Mouse (Mus musculus): ENCODE measurements around the gene Vps37c. TPM values are rescaled to one million over a fixed set of nuclear protein-coding genes. Genes with fewer than 3 reads are reported as not detected.

Gene Vps37c
- polyA plus RNA-seq, 1 experiment from 2014 or later = 33.1 TPM

GRCm38 (mm10) chr19:10739916-10740315, 51.4 kb downstream of the Vps37c start:
- no peak for TF ChIP-seq CTCF (IDR thresholded peaks at IDR 0.05; ENCODE audit: low read depth)
- no peak overlapping the region for H3K4me3 ChIP-seq (ENCODE audit: low read depth, low read length)
- no peak for ATAC-seq (ENCODE audit: insufficient read depth)
- H3K27me3 ChIP-seq (ENCODE audit: insufficient read depth, low read length) = no peaks in the 10 kb centered on the region
- no peaks in the 10 kb centered on the region for H3K36me3 ChIP-seq (ENCODE audit: insufficient read depth)
- 89% methylated on average over 4 of the region's 4 CpGs for WGBS
- no peak for DNase-seq
- peaks cover 8% of the 10 kb centered on the region; the same call in 1 of the 2 replicates for H3K4me1 ChIP-seq (ENCODE audit: insufficient read depth)
- H3K9ac ChIP-seq = no peak overlapping the region
- no peak overlapping the region for H3K4me2 ChIP-seq
- H3K27ac ChIP-seq (ENCODE audit: low read depth) = no peak overlapping the region
- H3K9me3 ChIP-seq (ENCODE audit: low read depth, low read length) = no peaks in the 10 kb centered on the region

- 25% methylated on average over 11 of the region's 11 CpGs for WGBS
- H3K9ac ChIP-seq = no peak overlapping the region
- no peaks in the 10 kb centered on the region for H3K27me3 ChIP-seq (ENCODE audit: insufficient read depth, low read length)
- H3K4me2 ChIP-seq = no peak overlapping the region
- H3K9me3 ChIP-seq (ENCODE audit: low read depth, low read length) = no peaks in the 10 kb centered on the region
- H3K4me1 ChIP-seq (ENCODE audit: insufficient read depth) = peaks cover 8% of the 10 kb centered on the region; the same call in 1 of the 2 replicates
- DNase-seq = peak; percentile 24
- no peak overlapping the region for H3K4me3 ChIP-seq (ENCODE audit: low read depth, low read length)
- no peak overlapping the region for H3K27ac ChIP-seq (ENCODE audit: low read depth)
- no peaks in the 10 kb centered on the region for H3K36me3 ChIP-seq (ENCODE audit: insufficient read depth)
- peak; percentile 56; the same call in 1 of the 2 replicates for ATAC-seq (ENCODE audit: insufficient read depth)
- peak; percentile 13; the same call in 1 of the 2 replicates for TF ChIP-seq CTCF (IDR thresholded peaks at IDR 0.05; ENCODE audit: low read depth)
These were observed 52.3 kb downstream of the Vps37c start for GRCm38 (mm10) chr19:10740641-10741440.

- H3K4me1 ChIP-seq (ENCODE audit: insufficient read depth) = peaks cover 8% of the 10 kb centered on the region; the same call in 1 of the 2 replicates
- TF ChIP-seq CTCF (IDR thresholded peaks at IDR 0.05; ENCODE audit: low read depth) = no peak
- H3K4me2 ChIP-seq = no peak overlapping the region
- 68% methylated on average over 6 of the region's 6 CpGs for WGBS
- H3K27ac ChIP-seq (ENCODE audit: low read depth) = no peak overlapping the region
- H3K4me3 ChIP-seq (ENCODE audit: low read depth, low read length) = no peak overlapping the region
- no peak for ATAC-seq (ENCODE audit: insufficient read depth)
- no peak overlapping the region for H3K9ac ChIP-seq
- DNase-seq = no peak
- no peaks in the 10 kb centered on the region for H3K27me3 ChIP-seq (ENCODE audit: insufficient read depth, low read length)
- no peaks in the 10 kb centered on the region for H3K36me3 ChIP-seq (ENCODE audit: insufficient read depth)
- H3K9me3 ChIP-seq (ENCODE audit: low read depth, low read length) = no peaks in the 10 kb centered on the region
These were observed 53.6 kb downstream of the Vps37c start for GRCm38 (mm10) chr19:10742145-10742544.

- 57% methylated on average over 3 of the region's 3 CpGs for WGBS
- DNase-seq = no peak
These were observed 54.0 kb downstream of the Vps37c start for GRCm38 (mm10) chr19:10742565-10742964.

GRCm38 (mm10) chr19:10747182-10747581, 58.6 kb downstream of the Vps37c start:
- Histone ChIP-seq H3K27ac (ENCODE audit: low read depth) (no peak overlapping the region), H3K4me1 (ENCODE audit: insufficient read depth) (peaks cover 2% of the 10 kb centered on the region; the same call in 1 of the 2 replicates), H3K9ac (no peak overlapping the region), H3K4me2 (no peak overlapping the region), H3K4me3 (ENCODE audit: low read depth, low read length) (no peak overlapping the region), H3K9me3 (ENCODE audit: low read depth, low read length) (no peaks in the 10 kb centered on the region), H3K36me3 (ENCODE audit: insufficient read depth) (no peaks in the 10 kb centered on the region), H3K27me3 (ENCODE audit: insufficient read depth, low read length) (no peaks in the 10 kb centered on the region)
- DNase-seq = no peak
- no peak for TF ChIP-seq CTCF (IDR thresholded peaks at IDR 0.05; ENCODE audit: low read depth)
- ATAC-seq (ENCODE audit: insufficient read depth) = no peak
- 76% methylated on average over 7 of the region's 7 CpGs for WGBS

More at GRCm38 (mm10) chr19:10742565-10742964, 54.0 kb downstream of the Vps37c start:
- Histone ChIP-seq H3K4me1 (ENCODE audit: insufficient read depth) (peaks cover 8% of the 10 kb centered on the region; the same call in 1 of the 2 replicates), H3K4me3 (ENCODE audit: low read depth, low read length) (no peak overlapping the region), H3K36me3 (ENCODE audit: insufficient read depth) (no peaks in the 10 kb centered on the region), H3K4me2 (no peak overlapping the region), H3K9me3 (ENCODE audit: low read depth, low read length) (no peaks in the 10 kb centered on the region), H3K9ac (no peak overlapping the region), H3K27ac (ENCODE audit: low read depth) (no peak overlapping the region), H3K27me3 (ENCODE audit: insufficient read depth, low read length) (no peaks in the 10 kb centered on the region)
- ATAC-seq (ENCODE audit: insufficient read depth) = no peak
- no peak for TF ChIP-seq CTCF (IDR thresholded peaks at IDR 0.05; ENCODE audit: low read depth)

GRCm38 (mm10) chr19:10747718-10748117, 59.2 kb downstream of the Vps37c start:
- no peak for ATAC-seq (ENCODE audit: insufficient read depth)
- no peaks in the 10 kb centered on the region for H3K4me1 ChIP-seq (ENCODE audit: insufficient read depth)
- no peak for DNase-seq
- H3K27ac ChIP-seq (ENCODE audit: low read depth) = no peak overlapping the region
- no peak overlapping the region for H3K4me3 ChIP-seq (ENCODE audit: low read depth, low read length)
- H3K9me3 ChIP-seq (ENCODE audit: low read depth, low read length) = no peaks in the 10 kb centered on the region
- no peaks in the 10 kb centered on the region for H3K27me3 ChIP-seq (ENCODE audit: insufficient read depth, low read length)
- no peak overlapping the region for H3K4me2 ChIP-seq
- 72% methylated on average over 6 of the region's 6 CpGs for WGBS
- no peak overlapping the region for H3K9ac ChIP-seq
- no peaks in the 10 kb centered on the region for H3K36me3 ChIP-seq (ENCODE audit: insufficient read depth)
- no peak for TF ChIP-seq CTCF (IDR thresholded peaks at IDR 0.05; ENCODE audit: low read depth)

GRCm38 (mm10) chr19:10748401-10749102, 60.0 kb downstream of the Vps37c start:
- no peak for TF ChIP-seq CTCF (IDR thresholded peaks at IDR 0.05; ENCODE audit: low read depth)
- DNase-seq (no peak), ATAC-seq (ENCODE audit: insufficient read depth) (no peak)
- H3K27me3 ChIP-seq (ENCODE audit: insufficient read depth, low read length) = no peaks in the 10 kb centered on the region
- H3K36me3 ChIP-seq (ENCODE audit: insufficient read depth) = no peaks in the 10 kb centered on the region
- no peaks in the 10 kb centered on the region for H3K4me1 ChIP-seq (ENCODE audit: insufficient read depth)
- no peak overlapping the region for H3K9ac ChIP-seq
- no peak overlapping the region for H3K4me2 ChIP-seq
- no peak overlapping the region for H3K4me3 ChIP-seq (ENCODE audit: low read depth, low read length)
- 59% methylated on average over 11 of the region's 11 CpGs for WGBS
- H3K9me3 ChIP-seq (ENCODE audit: low read depth, low read length) = no peaks in the 10 kb centered on the region
- no peak overlapping the region for H3K27ac ChIP-seq (ENCODE audit: low read depth)
